Mouse (Mus musculus) induced T-regulatory cell, adult 2 months (primary cell): ENCODE data around the gene Rragc.
A peak's percentile ranks its signal among the peaks of the same experiment; 100 is the strongest.

Experiments
- DNase-seq: peaks from one replicate; pipeline ENCODE4 v3.0.0-alpha.2; 2012; ENCODE audit warnings: low read depth

Gene Rragc

DNA sequence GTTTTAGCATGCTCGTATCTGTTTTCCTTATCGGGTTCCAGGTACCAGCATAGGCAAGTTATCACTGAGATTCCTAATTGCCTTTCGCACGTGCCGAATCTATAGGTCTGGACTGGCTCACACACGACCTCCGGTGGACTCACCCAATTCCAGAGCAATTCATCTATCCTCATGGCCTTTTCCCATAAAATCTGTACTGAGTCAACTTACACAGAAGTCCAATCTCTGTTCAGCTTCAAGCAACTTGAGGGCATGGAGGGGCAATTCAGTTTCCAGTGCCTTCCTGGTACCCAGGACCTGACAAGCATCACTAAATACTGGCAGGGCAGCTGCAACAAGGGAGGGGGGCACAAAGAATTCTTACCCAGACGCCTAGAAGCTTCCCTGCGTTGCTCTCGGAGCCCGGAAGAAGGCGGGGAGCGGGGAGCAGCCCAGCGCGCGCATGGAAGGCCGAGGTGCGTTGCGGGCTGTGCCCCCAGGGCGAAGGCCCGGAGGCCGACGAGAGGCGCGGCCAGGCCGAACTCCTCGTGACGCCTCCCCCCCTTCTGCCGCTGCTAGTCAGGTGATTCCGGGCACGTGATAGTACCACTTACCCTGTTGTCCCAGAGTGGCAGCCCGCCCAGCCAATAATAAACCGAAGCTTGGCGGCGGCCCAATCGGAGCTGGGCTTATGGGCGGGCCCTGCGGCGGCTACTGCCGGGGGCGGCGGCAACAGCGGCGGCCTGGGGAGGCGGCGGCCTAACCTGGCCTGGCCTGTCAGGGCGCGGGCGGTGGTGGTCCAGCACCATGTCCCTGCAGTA, at the start of gene Rragc:
Gene Rragc, plus strand, starts transcription at position 699 of the 800 bp plus-strand sequence.
- DNase-seq = peak; percentile 99

DNA sequence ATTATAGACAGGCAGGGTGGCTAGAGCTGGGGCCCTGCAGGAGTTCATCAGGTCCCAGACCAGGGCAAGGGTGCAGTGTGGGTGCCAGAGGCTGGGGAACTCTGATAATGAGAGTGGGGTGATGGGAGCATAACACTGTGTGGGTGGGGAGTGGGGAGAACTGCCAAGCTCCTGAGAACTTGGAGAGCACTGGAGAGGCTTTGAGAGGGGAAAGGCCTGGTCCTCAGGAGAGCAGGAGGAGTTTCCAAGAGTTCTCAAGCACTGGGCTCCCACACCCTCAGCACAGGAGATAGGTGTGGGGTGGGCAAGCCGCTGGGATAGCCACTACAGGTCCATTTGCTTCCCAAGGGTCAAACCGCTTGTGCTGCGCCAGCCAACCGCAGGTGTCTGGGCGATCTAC, 23.5 kb upstream of the Rragc start:
- DNase-seq = no peak

- DNase-seq = no peak
These were observed 23.0 kb upstream of the Rragc start for GRCm38 (mm10) chr4:123894295-123894694.

GRCm38 (mm10) chr4:123898696-123899095, 18.6 kb upstream of the Rragc start:
- DNase-seq = peak; percentile 79

DNA sequence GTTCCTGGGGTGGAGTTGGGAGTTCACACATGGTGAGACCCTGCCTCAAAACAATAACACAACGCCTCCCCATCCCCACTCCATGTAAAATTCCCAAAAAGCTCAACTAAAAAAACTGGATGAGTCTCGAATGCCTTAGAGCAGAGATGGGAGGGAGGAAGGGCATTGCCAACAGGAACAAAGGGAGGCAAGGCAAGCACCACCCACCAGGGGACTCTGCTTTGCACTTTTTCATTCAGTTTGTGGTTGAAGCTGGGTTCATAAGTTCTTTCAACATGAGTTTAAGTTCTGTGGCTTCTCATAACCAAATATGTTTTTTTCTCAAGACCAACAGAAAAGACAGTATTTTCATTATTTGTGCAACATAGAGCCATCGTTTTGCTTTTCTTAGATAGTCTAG, 13.8 kb upstream of the Rragc start:
- peak; percentile 29 for DNase-seq

- peak; percentile 98 for DNase-seq
These were observed 12.7 kb upstream of the Rragc start, which contains the start of gene Mycbp for GRCm38 (mm10) chr4:123904333-123905125. Gene Mycbp (plus strand): TSS chr4:123904832.

- no peak for DNase-seq
These were observed 12.0 kb upstream of the Rragc start for GRCm38 (mm10) chr4:123905126-123905668.

- no peak for DNase-seq
These were observed 5.7 kb upstream of the Rragc start for GRCm38 (mm10) chr4:123911503-123911902.

GRCm38 (mm10) chr4:123912431-123912830, 4.8 kb upstream of the Rragc start:
- no peak for DNase-seq

DNA sequence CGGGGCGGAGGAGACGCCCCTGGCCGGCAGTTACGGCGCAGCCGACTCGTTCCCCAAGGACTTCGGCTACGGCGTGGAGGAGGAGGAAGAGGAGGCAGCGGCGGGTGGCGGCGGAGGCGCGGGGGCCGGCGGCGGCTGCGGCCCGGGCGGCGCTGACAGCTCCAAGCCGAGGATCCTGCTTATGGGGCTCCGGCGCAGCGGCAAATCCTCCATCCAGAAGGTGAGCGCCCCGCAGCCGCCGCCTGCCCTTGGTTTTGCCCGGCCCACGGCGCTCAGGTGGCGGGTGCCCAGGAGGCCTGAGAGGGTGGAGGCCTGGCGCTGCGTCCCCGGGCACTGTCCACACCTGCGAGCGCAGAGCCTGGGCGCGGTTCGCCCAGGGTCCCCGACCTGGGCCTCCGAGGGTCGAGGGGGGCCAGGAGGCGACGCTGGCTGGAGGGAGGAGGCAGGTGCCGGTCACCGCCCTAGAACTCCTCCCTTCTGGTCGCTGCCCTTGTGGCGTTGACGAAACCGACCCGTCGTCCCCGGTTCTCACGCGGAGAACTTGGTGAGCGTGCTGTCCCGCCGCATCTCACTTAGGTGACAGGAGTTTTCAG, 398 bp downstream of the Rragc start, which contains the start of gene 4930535I16Rik:
Gene 4930535I16Rik, minus strand, starts transcription at position 475 of the 593 bp plus-strand sequence.
- peak; percentile 56 for DNase-seq

GRCm38 (mm10) chr4:123918851-123919250, 1.6 kb downstream of the Rragc start:
- peak; percentile 13 for DNase-seq

DNA sequence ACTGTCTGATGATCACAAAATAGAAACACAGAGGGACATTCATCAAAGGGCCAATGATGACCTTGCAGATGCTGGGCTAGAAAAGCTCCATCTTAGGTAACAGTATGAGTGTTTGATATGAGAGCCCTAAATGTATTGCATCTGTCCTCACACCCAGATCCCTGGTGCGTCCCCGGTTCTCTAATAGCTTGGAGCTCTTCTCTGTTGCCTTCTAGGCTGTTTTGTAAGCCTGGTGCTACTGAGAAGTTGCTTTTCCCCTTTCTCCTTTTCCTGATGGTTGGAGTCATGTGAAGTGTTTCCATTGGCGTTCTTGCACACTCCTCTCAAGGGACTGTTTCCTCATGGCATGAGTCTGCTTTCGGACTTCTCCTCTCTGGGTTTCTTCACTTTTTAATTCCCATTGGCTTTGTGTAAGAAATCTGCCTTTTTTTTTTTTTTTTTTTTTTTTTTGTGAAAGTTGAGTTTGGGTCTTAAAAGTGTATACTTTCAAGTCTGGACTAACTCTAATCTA, 3.9 kb downstream of the Rragc start:
- DNase-seq = no peak

DNA sequence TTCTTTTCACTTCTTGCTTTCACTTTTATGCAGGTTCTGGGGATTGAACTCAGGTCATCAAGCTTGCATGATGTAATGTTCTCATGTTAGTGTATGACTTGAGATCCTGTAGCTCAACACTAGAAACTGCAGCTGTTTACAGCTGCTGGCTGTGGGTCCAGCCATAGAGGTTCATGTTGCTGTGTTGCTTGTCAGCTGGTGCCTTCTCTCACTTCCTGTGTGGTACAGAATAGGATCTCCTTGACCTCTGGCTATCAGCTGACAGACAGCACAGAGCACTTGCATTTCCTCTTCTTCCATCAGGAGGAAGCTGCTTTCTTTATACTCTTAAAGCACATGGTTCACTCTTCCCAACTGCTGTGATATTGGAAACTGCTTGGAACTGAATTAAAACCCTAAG, 10.7 kb downstream of the Rragc start:
- DNase-seq = no peak

DNA sequence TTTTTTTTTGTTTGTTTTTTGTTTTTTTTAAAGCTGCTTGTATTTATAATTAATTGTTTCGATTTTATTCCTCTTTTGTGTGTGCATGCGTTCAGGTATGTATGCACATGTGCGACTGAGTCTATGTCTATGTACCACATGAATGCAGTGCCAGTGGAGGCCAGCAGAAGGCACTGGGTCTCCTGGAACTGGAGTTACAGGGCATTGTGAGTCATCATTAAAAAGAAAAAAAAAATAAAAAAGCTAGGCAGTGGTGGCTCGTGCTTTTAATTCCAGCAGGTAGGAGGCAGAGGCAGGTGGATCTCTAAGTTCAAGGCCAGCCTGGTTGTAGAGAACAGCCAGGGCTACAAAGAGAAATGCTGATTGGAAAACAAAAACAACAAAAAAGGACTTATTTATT, 12.7 kb downstream of the Rragc start:
- DNase-seq = no peak

DNA sequence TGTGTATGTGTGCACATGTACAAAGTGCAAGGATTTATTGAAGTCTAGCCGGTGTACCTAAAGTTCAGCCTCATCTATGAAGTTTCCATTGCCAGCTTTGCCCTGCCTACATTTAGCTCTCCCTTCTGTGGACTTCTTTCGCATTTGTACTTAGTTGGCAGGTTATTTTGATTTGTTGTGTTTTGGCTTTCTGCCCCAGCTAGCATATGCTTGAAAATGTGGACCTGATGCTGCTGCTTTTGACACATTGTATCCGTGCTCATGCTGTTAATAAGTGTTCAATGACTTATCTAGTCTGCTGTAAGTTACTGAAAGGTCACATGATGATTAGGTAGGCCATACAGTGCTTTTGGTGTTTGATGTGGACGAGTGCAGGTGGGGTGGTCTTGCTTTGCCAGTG, 17.1 kb downstream of the Rragc start:
- DNase-seq = no peak

DNA sequence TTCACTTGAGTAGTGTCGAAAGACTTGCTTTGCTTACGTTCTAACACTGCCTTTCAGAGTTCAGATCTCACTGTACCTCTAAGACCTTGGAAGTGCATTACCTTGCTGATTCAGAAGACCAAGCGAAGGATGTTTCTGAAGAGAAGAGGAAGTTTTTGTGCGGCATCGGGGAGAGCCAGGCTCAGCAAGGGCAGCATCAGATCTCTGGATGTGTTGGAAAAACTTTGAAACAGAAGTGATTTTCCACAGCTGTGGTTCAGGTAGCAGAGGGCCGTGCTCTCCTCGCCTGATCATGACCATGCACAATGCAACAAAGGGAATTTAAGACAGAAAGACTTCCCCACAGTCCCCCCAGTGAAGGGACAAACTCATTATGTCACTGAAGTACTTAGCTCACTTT, 18.8 kb downstream of the Rragc start:
- DNase-seq = no peak

GRCm38 (mm10) chr4:123939838-123940237, 22.6 kb downstream of the Rragc start:
- DNase-seq = peak; percentile 86

DNA sequence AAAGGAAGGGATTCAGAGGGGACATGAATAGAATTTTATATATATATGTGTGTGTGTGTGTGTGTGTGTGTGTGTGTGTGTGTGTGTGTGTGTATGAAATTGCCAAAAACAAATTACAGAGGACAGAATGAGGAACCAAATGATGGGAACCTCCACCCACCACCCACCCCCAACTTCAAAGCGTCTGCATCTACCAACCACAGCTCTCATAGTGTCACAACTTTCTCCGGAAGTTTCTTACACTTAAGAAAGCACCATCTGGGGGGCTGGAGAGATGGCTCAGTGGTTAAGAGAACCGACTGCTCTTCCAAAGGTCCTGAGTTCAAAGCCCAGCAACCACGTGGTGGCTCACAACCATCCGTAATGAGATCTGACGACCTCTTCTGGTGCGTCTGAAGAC, 23.6 kb downstream of the Rragc start:
- DNase-seq = peak; percentile 6

GRCm38 (mm10) chr4:123946701-123947100, 29.5 kb downstream of the Rragc start:
- DNase-seq = no peak

DNA sequence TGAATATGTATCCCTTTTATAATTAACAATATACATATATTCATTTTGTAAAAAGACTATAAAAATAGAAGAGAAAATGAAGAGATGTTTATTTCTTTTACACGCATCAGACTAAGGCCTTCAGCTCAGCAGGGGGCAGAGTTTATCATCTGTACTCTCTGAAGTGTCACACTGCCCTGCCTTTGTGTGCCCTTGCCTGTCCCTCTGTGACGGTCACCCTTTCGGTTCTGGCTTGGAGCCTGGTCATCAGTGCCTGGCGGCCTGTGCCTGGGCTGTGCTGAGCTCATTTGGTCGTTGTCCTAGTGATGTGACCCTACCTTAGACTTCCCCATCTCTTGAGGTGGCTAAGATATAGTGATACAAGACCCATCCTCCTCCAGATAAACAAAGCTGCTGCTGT, 29.9 kb downstream of the Rragc start:
- DNase-seq = no peak

DNA sequence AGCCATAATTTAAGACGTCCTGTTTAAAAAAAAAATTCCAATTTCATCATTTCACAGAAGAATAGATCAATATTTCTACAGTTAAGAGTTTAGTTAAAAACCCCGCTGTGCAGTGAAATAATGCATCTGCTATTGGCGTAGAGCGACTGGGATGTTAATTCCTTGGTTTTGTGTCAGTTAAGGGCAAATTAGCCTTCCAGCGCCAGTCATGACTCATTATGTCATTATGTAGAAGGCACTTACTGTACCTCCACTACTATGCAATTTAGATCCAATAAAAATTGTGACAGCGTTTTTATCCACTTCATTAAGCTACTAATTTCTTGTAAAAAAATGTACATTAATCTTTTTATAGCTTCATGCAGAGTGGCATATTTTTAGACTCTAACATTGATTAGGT, 31.7 kb downstream of the Rragc start:
- DNase-seq = no peak

DNA sequence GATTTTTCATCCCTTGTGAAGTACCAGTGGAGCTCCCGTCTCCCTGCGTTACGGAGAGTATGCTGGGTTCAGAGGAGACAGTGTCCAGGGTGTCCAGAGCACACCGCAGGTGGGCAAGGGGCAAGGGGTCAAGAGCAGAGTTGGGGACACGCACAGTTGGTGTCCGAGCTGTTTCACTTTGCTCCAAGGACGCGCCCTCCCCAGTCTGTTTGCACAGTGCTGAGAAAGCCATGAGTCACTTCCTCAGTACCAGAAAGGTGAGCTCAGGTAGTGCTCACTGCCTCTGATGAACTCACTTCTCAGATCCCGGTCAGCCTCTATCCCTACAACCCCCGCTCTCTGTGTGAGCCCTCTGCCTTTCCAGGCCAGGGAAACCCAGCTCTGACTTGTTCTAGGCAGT, 32.4 kb downstream of the Rragc start:
- no peak for DNase-seq
